Mouse (Mus musculus) fat pad, adult 2 months (tissue): ENCODE measurements around the gene Gadd45gip1.

Experiments
- DNase-seq: peaks from one replicate; pipeline ENCODE4 v3.0.0-alpha.2; 2011; ENCODE audit warnings: low read depth, low spot score; ENCODE audit errors: extremely low read depth

Gene Gadd45gip1

DNA sequence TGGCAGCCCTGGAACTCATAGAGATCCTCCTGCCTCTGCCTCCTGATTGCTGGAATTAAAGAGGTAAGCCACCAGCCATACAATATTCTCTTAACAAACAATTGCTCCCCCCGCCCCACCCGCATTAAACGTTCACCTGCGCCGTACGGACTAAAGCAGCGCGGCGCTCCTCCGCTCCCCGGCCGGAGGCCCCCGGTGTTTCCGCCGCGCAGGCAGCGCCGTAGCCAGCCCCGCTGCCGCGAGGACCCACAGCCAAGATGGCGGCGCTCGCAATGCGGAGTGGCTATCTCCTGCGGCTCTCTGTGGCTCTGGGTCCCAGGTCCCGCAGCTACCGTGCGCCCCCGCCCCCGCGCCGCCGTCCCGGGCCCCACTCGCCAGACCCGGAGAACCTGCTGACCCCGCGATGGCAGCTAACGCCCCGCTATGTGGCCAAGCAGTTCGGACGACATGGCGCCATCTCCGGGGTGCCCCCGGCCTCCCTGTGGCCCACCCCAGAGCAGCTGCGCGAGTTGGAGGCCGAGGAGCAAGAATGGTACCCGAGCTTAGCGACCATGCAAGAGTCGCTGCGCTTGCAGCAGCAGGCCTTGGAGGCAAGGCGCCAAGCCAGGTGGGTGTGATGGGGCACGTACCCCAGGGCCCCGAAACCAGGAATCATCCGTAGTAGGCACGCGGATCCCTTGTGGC, 854 bp downstream of the Gadd45gip1 start:
- DNase-seq = no peak

DNA sequence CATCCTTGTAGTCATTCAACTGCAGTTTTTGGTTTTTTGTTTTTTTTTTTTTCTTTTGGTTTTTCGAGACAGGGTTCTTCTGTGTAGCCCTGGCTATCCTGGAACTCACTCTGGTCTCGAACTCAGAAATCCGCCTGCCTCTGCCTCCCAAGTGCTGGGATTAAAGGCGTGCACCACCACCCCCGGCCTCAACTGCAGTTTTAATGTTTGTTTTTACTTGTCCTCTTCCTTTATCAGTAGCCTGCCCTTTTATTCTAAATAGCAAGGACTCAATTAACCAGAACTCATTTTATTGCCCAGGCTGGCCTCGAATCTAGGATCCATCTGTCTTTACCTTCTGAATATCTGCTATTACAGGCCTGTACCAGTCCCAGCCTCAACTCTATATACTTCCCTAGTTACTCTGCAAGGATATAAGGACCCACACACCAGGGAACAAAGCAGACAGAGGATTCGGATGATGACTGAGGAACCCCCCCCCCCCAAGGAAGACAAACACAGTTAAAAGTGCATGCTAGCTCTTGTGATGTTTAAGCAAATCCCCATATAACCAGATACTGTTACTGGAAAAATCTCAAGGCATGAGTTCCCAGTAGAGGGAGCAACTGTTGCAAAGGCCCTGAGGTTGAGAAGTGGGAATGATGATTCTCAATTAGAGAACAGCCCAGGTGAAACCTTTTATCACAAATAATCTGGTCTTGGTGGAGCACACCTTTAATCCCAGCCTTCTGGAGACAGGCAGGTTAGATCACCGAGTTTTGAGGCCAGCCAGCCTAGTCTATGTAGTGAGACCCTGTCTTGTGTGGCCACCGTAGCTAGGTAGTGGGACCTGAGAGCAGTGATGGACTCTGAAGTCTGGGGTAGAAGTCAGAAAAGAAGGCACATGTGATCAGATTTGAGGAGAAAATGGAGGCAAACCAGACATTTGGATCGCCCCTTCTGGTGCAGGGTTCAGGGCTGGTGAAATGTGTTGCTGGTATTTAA, 1.7 kb downstream of the Gadd45gip1 start:
- DNase-seq = no peak

DNA sequence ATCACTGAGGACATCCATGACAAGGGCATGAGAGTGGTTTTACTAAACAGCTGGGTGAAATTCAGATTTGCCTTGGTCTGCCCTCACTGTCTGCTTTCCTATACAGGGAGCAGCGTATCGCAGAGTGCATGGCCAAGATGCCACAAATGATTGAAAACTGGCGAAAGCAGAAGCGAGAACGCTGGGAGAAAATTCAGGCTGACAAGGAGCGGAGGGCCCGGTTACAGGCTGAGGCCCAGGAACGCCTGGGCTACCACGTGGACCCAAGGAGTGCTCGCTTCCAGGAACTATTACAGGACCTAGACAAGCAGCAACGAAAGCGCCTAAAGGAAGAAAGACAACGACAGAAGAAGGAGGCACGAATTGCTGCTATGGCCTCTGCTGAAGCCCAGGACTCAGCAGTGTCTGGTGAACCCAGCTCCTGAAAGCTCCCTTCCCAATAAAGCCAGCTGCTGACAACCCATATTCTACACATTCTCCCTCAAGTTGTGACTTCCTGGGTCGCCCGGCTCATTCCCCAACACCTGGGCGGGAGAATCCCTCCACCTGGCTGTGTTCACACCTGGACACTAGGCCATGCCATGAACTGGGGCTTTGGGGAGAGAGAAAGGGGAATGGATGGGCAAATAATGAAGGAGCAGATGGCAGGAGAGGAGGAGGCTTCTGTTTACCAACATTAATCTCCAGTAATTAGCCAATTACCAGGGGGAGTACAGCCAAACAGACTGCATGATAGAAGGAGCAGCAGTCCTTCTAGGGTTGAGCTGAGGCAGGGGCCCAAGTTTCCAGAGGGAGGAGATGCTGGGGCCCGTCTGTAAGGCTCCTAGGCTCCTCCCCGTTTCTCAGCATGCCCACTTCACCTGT, 2.9 kb downstream of the Gadd45gip1 start:
- no peak for DNase-seq

DNA sequence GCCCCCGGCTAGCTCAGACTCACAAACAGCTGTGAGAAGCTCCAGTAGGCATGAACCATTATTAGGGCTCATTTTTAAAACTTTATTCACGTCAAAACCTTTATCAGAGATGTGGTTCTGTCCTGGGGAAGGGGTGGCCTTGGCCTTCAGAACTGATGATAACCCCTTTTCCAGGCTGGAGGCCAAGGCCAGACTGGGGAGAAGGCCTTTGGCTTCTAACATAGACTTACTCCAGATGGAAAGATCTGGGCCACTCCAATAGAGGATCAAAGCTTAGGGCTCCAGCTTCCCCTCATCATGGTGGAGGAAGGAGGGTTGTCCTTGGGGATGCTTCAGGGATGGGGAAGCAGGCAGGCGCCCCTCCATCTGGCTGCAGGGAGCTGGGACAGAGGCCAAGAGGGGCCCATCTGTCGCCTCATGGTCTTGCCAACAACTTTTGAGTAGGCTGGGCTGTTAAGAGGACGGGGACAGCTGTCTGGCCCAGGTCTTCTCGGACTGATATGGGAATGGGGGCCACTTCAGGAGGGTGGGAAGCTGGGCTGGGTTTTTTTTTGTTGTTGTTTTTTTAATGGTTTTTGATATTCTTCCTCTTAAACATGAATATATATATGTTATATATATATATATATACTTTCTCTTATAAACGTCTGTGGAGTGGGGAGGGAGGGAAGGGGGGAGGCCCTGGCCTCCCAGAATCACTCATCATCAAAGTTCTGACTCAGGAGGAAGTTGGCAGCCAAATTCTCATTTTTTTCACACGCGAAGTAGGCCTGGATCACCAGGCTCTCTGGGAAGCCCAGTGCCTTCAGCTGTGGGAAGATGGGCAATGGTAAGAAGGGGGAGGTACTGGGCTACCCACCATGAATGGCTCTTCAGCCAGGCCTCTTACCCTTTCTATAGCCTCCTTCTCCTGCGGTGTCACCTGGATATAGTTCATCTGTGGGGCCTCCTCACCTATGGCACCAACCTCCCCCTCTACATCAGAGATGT, 3.8 kb downstream of the Gadd45gip1 start:
- DNase-seq = no peak

DNA sequence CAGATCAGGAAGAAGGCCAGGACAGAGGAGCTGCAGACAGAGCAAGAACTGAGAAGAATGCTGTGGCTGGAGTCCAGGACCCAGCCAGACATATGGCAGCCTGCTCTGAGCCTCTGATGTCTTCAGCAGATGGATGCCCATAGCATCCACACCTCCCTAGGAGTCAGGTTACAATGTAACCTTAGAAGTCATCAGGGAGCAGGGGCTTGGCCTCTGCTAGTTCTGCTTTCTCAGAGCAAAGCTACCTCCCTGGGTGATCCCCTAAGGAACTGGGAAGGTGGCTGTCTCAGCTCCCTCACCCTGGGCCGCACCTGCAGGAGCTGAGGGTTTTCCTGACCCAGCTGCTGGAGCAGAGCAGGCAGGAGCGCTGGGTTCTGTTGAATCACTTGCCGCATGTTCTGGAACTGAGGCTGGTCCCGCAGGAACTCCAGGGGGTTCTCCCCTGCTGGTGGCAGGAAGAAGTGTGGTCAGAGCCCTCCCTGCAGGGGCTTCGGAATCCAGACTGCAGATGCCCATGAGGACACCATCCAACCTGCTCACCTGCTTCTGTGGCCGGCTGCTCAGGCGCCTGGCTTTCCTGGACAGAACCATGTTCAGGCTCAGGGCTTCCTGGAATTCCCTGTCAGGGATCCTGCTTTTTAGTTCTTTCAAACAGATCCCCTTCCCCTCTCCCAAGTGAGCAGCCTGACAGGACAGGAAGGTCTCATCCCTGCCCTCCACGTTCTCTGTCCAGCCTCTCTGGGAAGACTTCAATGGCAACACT, 6.0 kb downstream of the Gadd45gip1 start:
- no peak for DNase-seq

DNA sequence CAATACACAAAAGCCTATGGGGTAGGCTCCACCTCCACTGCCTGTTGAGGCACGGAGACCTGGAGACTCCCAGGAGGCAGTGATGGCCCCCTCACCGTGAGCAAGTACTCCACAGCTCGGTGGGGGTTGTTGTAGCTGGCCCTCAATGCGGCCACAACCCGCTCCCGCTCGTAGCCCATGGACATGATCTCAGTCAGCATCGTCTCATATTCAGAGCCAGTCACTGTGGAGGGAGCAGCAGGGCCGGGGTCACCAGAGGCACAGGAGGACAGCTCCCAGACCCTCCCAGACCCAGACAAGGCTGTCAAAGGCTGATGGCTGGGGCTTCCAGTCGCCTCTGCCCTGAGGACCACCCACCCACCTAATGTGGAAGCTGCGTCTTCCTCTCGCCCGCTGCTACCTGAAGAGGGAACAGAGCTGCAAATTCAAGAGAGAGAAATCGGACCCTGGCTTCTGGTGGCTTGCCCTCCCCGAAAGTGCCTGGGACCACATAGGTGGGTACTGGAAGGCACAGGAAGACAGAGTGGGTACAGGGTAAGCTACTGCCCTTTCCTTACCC, 6.7 kb downstream of the Gadd45gip1 start:
- no peak for DNase-seq

DNA sequence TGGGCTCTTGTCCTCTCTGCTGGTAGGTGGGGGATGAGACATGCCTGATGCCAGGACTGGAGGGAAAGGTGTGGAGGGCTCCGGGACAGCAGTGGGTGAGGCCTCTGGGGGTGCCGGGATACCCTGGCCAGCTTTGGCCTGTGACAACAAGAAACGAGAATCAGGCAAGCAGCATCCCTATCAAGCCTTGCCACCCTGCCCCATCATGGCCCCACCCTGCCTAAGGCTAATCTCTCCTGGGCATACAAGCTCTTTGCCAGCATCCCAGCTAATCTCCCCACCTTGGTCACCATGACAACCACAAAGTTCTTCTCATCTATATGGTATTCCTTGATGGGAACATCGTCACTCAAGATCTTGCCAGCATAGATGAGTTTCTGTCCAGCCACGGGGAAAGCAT, 7.2 kb downstream of the Gadd45gip1 start:
- DNase-seq = no peak

DNA sequence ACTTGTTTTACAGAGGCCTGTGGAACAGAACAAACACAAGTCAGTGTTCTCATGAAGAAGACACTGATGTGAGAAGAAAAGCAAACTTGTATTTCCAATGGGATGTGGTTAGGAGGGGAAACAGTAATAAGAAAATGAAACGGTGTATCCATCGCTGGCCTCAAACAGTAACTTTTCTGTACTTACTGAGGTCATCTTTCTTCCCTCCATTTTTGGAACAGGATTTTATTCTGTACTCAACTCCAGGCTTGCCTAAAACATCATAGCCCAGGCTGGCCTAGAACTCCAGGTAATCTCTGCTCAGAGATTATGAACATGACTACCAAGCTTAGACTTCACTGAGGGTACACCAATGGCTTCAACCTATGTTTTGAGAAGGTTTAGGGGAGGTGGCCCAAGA, 8.1 kb downstream of the Gadd45gip1 start:
- DNase-seq = no peak

DNA sequence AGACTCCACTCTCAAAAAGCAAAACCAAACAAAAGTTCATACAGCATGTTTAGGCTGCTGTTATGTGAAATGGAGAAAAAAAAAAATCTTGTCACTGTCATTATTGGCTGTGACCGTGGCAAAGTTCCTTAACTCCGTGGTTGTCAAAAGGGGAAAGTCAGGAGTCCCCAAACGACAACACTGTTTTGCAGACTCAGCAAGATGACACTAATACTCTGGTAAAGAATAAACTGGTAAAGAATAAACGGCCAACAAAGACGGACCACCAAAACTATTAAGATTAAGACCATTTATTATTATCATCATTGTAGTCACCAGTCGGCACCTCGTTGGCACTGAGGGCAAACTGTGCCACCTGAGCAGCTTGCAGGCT, 8.5 kb downstream of the Gadd45gip1 start:
- DNase-seq = no peak

DNA sequence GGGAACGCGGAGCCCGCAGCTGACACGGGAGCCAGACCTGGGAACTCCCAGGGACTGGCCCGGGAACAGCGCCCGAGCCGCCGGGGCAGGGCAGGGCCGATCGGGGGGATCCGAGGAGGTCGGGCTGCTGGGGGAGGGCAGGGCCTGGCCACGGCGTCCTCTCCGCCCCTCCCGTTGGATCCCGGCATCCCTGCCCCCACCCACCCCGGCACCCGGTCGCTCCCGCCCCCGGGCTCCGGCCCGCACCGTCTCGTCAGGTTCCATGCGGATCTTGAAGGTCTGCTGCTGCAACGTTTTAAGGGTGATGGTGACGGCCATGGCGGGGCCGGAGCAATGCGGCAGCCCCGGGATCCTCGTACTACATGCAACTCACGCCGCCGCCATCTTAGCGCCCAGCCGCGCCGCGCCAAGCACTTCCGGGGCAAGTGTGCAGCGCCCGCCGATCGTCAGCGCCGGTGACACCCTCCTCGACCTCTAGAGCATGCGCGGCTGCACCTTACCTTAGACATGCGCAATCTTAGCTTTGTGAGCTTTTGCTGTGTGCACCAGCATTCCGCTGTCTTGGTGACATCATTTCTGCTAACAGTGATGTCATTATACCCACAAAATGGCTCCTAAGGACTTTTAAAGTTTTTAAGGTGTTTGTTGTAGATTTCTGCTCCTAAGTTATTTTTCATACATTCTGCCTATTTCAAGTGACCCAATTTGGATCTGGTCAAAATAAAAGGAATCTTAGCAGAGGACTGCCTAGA, 9.1 kb downstream of the Gadd45gip1 start, which contains the start of gene Rad23a:
TSS of gene Rad23a (minus strand) at position 418 of the 752 bp plus-strand sequence.
- peak; percentile 34 for DNase-seq

DNA sequence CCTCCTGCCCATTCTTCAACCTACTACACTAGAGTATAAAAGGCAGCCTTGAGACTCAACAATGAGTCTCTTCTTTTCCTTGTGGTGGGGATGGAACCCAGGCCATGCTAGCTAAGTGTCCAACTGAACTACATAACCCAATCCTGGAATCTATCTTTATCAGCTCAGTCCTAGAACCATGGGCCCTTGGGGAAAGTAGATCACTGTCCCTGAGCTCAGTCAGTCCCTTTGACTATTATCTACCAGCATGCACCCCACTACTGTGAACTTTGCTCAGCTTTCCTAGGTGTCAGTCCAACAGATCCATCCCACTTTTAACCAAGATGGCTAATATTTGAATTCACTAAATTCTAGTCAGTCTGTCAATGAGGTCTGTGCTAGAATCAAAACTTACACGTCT, 10.2 kb downstream of the Gadd45gip1 start:
- DNase-seq = no peak

DNA sequence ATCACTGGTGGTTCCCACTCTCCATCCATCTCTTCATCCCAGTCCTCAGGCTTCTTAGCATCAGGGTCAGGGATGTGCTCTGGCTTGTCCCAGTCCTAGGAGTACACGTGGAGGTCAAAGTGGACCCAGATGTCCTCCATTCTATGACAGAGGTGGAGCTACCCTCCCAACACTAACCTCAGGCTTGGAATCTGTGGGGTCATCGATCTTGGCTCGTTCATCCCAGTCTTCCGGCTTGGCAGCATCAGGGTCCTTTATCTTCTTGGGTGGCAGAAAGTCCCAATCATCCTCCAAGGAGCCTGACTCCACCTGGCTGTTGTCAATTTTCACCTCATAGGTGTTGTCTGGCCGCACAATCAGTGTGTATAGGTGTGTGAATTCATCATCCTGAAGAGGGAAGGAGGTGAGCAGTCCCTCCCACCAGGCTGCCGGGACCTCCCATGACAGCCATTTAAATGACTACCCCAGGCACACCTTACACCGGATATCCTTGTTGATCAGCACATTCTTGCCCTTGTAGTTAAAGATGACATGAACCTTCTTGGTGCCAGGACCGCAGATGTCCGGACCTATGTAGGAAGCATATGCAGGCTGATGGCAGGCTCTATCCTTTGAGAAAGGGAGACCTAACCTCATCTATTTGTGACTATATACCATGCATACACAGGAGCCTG, 13.2 kb downstream of the Gadd45gip1 start:
- no peak for DNase-seq

DNA sequence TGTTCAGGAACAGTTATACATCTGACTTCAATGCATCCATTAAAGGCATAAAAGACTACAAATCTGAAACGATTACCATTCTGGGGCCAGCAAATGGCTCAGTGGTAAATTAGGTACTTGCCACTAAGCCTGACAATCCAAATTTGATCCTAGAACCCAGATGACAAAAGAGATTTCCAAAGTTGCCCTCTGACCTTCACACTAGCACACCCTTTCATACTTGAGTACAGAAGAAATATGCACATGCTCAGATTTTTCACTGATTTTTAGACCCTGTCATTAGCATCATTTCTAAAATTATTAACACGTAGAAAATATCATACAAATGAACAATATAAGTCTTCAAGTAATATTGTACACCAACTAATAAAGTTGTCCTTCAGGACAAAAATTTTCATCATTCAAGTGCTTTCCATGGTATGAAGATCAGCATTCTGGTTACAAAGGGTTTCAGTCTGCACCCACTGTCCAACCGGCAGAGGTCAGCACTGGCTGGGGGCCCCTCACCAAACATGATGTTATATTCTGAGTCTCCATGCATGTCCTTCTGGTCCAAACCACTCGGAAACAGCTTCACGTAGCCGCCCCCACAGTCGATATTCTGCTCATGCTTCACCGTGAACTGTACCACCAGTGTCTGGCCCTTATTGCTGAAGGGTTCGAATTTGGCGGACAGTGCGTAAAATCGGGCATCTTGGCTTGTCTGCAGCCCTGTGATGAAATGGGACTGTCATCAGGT, 14.2 kb downstream of the Gadd45gip1 start:
- no peak for DNase-seq

DNA sequence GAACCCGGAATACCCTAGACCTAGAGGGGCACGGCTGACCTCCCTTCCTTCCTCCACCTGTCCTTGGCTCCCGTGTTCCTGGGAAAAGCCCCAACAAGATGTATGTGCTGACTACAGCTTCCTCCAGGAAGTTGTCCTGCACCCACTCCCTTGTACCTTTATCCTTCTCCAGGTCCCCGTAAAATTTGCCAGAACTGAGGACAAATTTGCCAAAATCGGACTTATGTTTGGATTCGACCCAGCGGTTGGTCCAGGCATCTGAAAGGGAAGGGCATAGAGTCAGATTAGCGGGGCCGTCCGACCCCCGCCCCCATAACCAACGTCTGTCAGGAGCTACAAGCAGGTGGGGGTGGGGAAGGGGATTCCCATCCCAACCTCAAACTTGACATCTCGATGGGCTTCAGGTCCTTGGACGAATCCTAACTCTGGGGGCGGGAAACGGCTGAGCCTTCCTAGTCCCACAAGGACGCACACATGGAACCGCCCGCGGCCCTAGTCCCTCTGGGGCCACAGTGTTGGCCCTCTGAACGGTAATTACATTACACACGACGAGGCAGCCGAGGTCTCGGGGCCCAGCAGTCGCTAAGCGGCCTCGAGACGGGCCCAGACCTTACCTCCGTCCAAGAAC, 14.9 kb downstream of the Gadd45gip1 start:
- no peak for DNase-seq

DNA sequence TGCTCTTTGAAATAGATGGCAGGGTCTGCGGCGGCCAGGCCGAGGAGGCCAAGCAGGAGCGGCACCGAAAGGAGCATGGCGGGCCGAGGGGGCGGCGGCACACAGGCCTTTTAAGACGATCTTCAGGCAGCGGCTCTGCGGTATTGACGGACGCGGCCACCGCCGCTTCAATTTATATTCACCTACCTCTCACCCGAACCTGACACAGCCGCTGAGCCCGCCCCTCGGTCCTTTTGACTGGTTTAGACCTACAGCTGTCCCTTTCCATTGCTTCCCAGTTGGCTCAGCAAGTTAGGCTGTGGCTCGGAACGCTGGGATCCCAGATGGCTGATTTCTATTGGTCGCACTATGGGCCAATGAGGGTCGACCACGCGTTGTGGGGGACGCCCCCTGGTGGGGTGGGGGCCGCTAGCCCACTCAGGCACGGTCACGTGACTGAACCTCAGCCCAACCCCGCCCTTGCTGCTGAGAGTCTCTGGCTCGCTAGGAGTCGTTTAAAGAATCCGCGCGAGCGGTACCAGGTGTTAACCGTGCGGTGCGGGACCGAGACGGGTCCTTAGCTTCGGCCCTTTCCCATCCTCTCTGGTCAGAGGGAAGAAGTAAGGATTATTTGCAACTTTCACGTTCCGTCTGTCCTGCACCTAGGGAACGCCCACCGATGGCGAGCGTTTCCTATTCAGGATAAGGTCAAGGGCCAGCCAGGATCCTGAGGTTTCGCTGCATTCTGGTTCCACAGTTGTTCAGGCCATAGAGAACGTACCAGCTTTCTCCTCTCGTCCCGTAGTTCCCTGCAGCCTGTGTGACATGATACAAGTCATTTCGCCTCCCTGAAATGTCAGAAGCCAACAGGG, 15.6 kb downstream of the Gadd45gip1 start, which contains the start of gene Calr:
TSS of gene Calr (minus strand) at position 213 of the 851 bp plus-strand sequence.
- DNase-seq = peak; percentile 98
